15 mouse cellular contexts compared by ENCODE assay signal in genomic region chr12:102683979-102684378, GRCm38 (mm10). TPM values are rescaled to one million over a fixed set of nuclear protein-coding genes. Genes with fewer than 3 reads are reported as not detected.
DNase-seq lines count a peak whose midpoint lies in the region; ATAC-seq and TF ChIP-seq lines count a peak whose summit lies in the region.
"Had no signal": no experiment of that assay in that cellular context is flagged by ENCODE, and none has a peak within 500 bp of the region (broad histone marks: within the 10 kb centered on the region; RNA-seq: fewer than 3 reads in every experiment).

No protein-coding gene starts in this region.

- ATAC-seq in hindbrain, embryonic 11.5 days (ENCODE audit: low FRiP score): no peak
- ATAC-seq in hindbrain, postnatal 0 days: 0 out of 2 replicates have a peak, but pooled peaks have one; percentile 52
- no peak for ATAC-seq in liver, embryonic 11.5 days (replicated peaks; ENCODE audit: low FRiP score)

- peak overlapping the region; percentile 57 for H3K27ac ChIP-seq in hindbrain, embryonic 10.5 days
- no peak overlapping the region for H3K27ac ChIP-seq in hindbrain, embryonic 11.5 days (ENCODE audit: low read depth, low read length)
- 0 out of 2 replicates have a peak overlapping the region, but pooled peaks have one; percentile 3 for H3K27ac ChIP-seq in hindbrain, postnatal 0 days
- no peak overlapping the region for H3K27ac ChIP-seq in liver, embryonic 11.5 days (ENCODE audit: low read depth, low read length)
- H3K27ac ChIP-seq: embryonic facial prominence, embryonic 13.5 days; heart, embryonic 13.5 days; liver, embryonic 13.5 days had no signal

- DNase-seq in hindbrain, embryonic 10.5 days (ENCODE audit: low spot score): no peak
- no peak for DNase-seq in hindbrain, embryonic 11.5 days (ENCODE audit: low spot score)
- DNase-seq in thymus, postnatal 4 days: peak; percentile 18
- DNase-seq in thymus, postnatal 36 days: no peak
- peak; percentile 56 for DNase-seq in hindbrain, postnatal 0 days (ENCODE audit: low spot score)
- DNase-seq in MN1 (ENCODE audit: low spot score): no peak
- DNase-seq in heart, postnatal 10 days: no peak
- no peak for DNase-seq in liver, embryonic 11.5 days (ENCODE audit: low spot score)
- DNase-seq: B cell, adult 2 months; cerebellum, adult 18-20 months; liver, embryonic 13.5 days; thymus, adult 18-20 months had no signal

- WGBS in hindbrain, embryonic 10.5 days: 76% methylated on average over 5 of the region's 5 CpGs
- 66% methylated on average over 5 of the region's 5 CpGs for WGBS in hindbrain, embryonic 11.5 days
- 31% methylated on average over 5 of the region's 5 CpGs for WGBS in hindbrain, postnatal 0 days
- 88% methylated on average over 5 of the region's 5 CpGs for WGBS in liver, embryonic 11.5 days

- peaks cover 6% of the 10 kb centered on the region; the same call in 1 of the 2 replicates for H3K36me3 ChIP-seq in hindbrain, embryonic 10.5 days
- H3K36me3 ChIP-seq in hindbrain, embryonic 11.5 days (ENCODE audit: control insufficient read depth, insufficient read depth, low read length): no peaks in the 10 kb centered on the region
- no peaks in the 10 kb centered on the region for H3K36me3 ChIP-seq in hindbrain, postnatal 0 days (ENCODE audit: insufficient read depth, low read length)
- H3K36me3 ChIP-seq in liver, embryonic 11.5 days (ENCODE audit: control insufficient read depth, insufficient read depth, low read length): no peaks in the 10 kb centered on the region; the same call in 1 of the 2 replicates
- H3K36me3 ChIP-seq: embryonic facial prominence, embryonic 13.5 days; heart, embryonic 13.5 days; liver, embryonic 13.5 days had no signal

- no peaks in the 10 kb centered on the region for H3K9me3 ChIP-seq in hindbrain, embryonic 10.5 days
- H3K9me3 ChIP-seq in hindbrain, embryonic 11.5 days (ENCODE audit: control insufficient read depth, low read length): no peaks in the 10 kb centered on the region
- H3K9me3 ChIP-seq in hindbrain, postnatal 0 days (ENCODE audit: low read length): no peaks in the 10 kb centered on the region
- no peaks in the 10 kb centered on the region for H3K9me3 ChIP-seq in liver, embryonic 11.5 days (ENCODE audit: control insufficient read depth, low read length)
- H3K9me3 ChIP-seq: embryonic facial prominence, embryonic 13.5 days; liver, embryonic 13.5 days had no signal

- intact Hi-C loops in heart, postnatal 10 days (cut with DNase I): no loop called here

- no peak overlapping the region for H3K9ac ChIP-seq in hindbrain, embryonic 11.5 days (ENCODE audit: low read depth, low read length)
- H3K9ac ChIP-seq in hindbrain, postnatal 0 days (replicated peaks; ENCODE audit: low read length): no peak overlapping the region
- H3K9ac ChIP-seq in liver, embryonic 11.5 days (ENCODE audit: low read depth, low read length): no peak overlapping the region
- H3K9ac ChIP-seq: embryonic facial prominence, embryonic 13.5 days; heart, embryonic 13.5 days; liver, embryonic 13.5 days had no signal

- H3K27me3 ChIP-seq in hindbrain, embryonic 10.5 days (ENCODE audit: insufficient read depth, poor library complexity, severe bottlenecking): no peaks in the 10 kb centered on the region
- no peaks in the 10 kb centered on the region for H3K27me3 ChIP-seq in hindbrain, embryonic 11.5 days (ENCODE audit: control insufficient read depth, insufficient read depth, low read length)
- no peaks in the 10 kb centered on the region for H3K27me3 ChIP-seq in hindbrain, postnatal 0 days (ENCODE audit: insufficient read depth, low read length)
- H3K27me3 ChIP-seq in liver, embryonic 11.5 days (replicated peaks; ENCODE audit: control insufficient read depth, insufficient read depth, low read length): no peaks in the 10 kb centered on the region
- H3K27me3 ChIP-seq: embryonic facial prominence, embryonic 13.5 days; heart, embryonic 13.5 days; liver, embryonic 13.5 days had no signal

- peak; percentile 25; the same call in 1 of the 2 replicates for TF ChIP-seq CTCF in hindbrain, postnatal 0 days (IDR thresholded peaks at IDR 0.05; ENCODE audit: low read depth)

- H3K4me1 ChIP-seq in hindbrain, embryonic 10.5 days (replicated peaks): peaks cover 75% of the 10 kb centered on the region
- peaks cover 4% of the 10 kb centered on the region; the same call in 1 of the 2 replicates for H3K4me1 ChIP-seq in hindbrain, embryonic 11.5 days (replicated peaks; ENCODE audit: control insufficient read depth, insufficient read depth, low read length)
- H3K4me1 ChIP-seq in hindbrain, postnatal 0 days (ENCODE audit: insufficient read depth, low read length): peaks cover 30% of the 10 kb centered on the region
- H3K4me1 ChIP-seq in liver, embryonic 11.5 days (replicated peaks; ENCODE audit: control insufficient read depth, insufficient read depth, low read length): peaks cover 9% of the 10 kb centered on the region

- no peak overlapping the region for H3K4me2 ChIP-seq in hindbrain, embryonic 11.5 days (replicated peaks; ENCODE audit: low read depth, low read length)
- H3K4me2 ChIP-seq in hindbrain, postnatal 0 days (ENCODE audit: low read depth, low read length): no peak overlapping the region
- H3K4me2 ChIP-seq in liver, embryonic 11.5 days: no peak overlapping the region
- H3K4me2 ChIP-seq: embryonic facial prominence, embryonic 13.5 days; heart, embryonic 13.5 days; liver, embryonic 13.5 days had no signal

- no peak overlapping the region for H3K4me3 ChIP-seq in hindbrain, embryonic 10.5 days
- H3K4me3 ChIP-seq in hindbrain, embryonic 11.5 days (ENCODE audit: low read depth, low read length): no peak overlapping the region
- no peak overlapping the region for H3K4me3 ChIP-seq in hindbrain, postnatal 0 days (ENCODE audit: low read length)
- no peak overlapping the region for H3K4me3 ChIP-seq in liver, embryonic 11.5 days (ENCODE audit: low read depth, low read length)
- H3K4me3 ChIP-seq: embryonic facial prominence, embryonic 13.5 days; heart, embryonic 13.5 days; liver, embryonic 13.5 days; myocyte had no signal

RNA-seq across cellular contexts. Expression of gene Itpk1, which starts 20.8 kb away (rescaled TPM):
- polyA plus RNA-seq in hindbrain, embryonic 10.5 days (2016; fragmentation: Nextera tagmentation; extraction: Ambion mirVana): 20.5 and 29.2 TPM in 2 replicates
- polyA plus RNA-seq in hindbrain, embryonic 11.5 days (2014; fragmentation: Nextera tagmentation; extraction: Ambion mirVana): 14.1 and 16.8 TPM in 2 replicates
- 69.0 and 73.9 TPM in 2 replicates for total RNA-seq in hindbrain, postnatal 0 days (2014; rRNA removed)
- polyA plus RNA-seq in hindbrain, postnatal 0 days (2015; fragmentation: Nextera tagmentation; extraction: Ambion mirVana): 34.1 and 35.7 TPM in 2 replicates
- 10 to 100 TPM in 1 of 2 experiments, 1 to 10 TPM in 1; 9.6 to 11.2 TPM for total RNA-seq in heart, postnatal 10 days (2021)
- 5.8 and 7.3 TPM in 2 replicates for polyA plus RNA-seq in liver, embryonic 11.5 days (2014; fragmentation: Nextera tagmentation; extraction: Ambion mirVana)

RNA-seq across cellular contexts. Expression of gene Moap1, which starts 59.5 kb away (rescaled TPM):
- 34.4 and 37.9 TPM in 2 replicates for polyA plus RNA-seq in hindbrain, embryonic 10.5 days (2016; fragmentation: Nextera tagmentation; extraction: Ambion mirVana)
- 35.7 and 42.9 TPM in 2 replicates for polyA plus RNA-seq in hindbrain, embryonic 11.5 days (2014; fragmentation: Nextera tagmentation; extraction: Ambion mirVana)
- total RNA-seq in hindbrain, postnatal 0 days (2014; rRNA removed): 13.9 and 20.7 TPM in 2 replicates
- polyA plus RNA-seq in hindbrain, postnatal 0 days (2015; fragmentation: Nextera tagmentation; extraction: Ambion mirVana): 62.3 and 64.9 TPM in 2 replicates
- total RNA-seq in heart, postnatal 10 days (2021): 10 to 100 TPM in 1 of 2 experiments, 1 to 10 TPM in 1; 9.1 to 10.5 TPM
- 18.3 and 18.4 TPM in 2 replicates for polyA plus RNA-seq in liver, embryonic 11.5 days (2014; fragmentation: Nextera tagmentation; extraction: Ambion mirVana)

RNA-seq across cellular contexts. Expression of gene Tmem251, which starts 59.6 kb away (rescaled TPM):
- polyA plus RNA-seq in hindbrain, embryonic 10.5 days (2016; fragmentation: Nextera tagmentation; extraction: Ambion mirVana): 11.1 and 11.5 TPM in 2 replicates
- polyA plus RNA-seq in hindbrain, embryonic 11.5 days (2014; fragmentation: Nextera tagmentation; extraction: Ambion mirVana): 10.8 and 11.3 TPM in 2 replicates
- 4.3 and 7.1 TPM in 2 replicates for total RNA-seq in hindbrain, postnatal 0 days (2014; rRNA removed)
- 11.2 and 12.2 TPM in 2 replicates for polyA plus RNA-seq in hindbrain, postnatal 0 days (2015; fragmentation: Nextera tagmentation; extraction: Ambion mirVana)
- total RNA-seq in heart, postnatal 10 days (2021): 1 to 10 TPM; 4.8 to 5.5 TPM
- polyA plus RNA-seq in liver, embryonic 11.5 days (2014; fragmentation: Nextera tagmentation; extraction: Ambion mirVana): 12.6 and 14.0 TPM in 2 replicates

Comparison
In these comparisons a context has a peak if more than half of its experiments do, and no peak if none do; other contexts are left out.
1. DNase-seq: peak in thymus, postnatal 4 days (single experiment) and hindbrain, postnatal 0 days (single experiment); none in hindbrain, embryonic 10.5 days (single experiment), hindbrain, embryonic 11.5 days (single experiment), thymus, postnatal 36 days (0 of 2), MN1 (single experiment), heart, postnatal 10 days (0 of 2) and liver, embryonic 11.5 days (single experiment).
2. H3K27ac ChIP-seq: peak in hindbrain, embryonic 10.5 days (single experiment) and hindbrain, postnatal 0 days (single experiment); none in hindbrain, embryonic 11.5 days (single experiment) and liver, embryonic 11.5 days (single experiment).